Mouse (Mus musculus) myocyte (in vitro differentiated cells): ENCODE measurements around the gene Flot1. TPM values are rescaled to one million over a fixed set of nuclear protein-coding genes. Genes with fewer than 3 reads are reported as not detected.

Source experiments
- H3K27me3 ChIP-seq: one replicate; pipeline ENCODE4 v1.6.1; 2011; ENCODE audit not compliant: control insufficient read depth, insufficient read depth, insufficient read length
- H3K36me3 ChIP-seq: one replicate; pipeline ENCODE4 v1.6.1; 2011; ENCODE audit not compliant: control insufficient read depth, insufficient read depth
- H3K4me2 ChIP-seq: one replicate; pipeline ENCODE4 v1.6.1; 2011; ENCODE audit warnings: low read depth, control low read depth
- H3K4me3 ChIP-seq: one replicate; pipeline ENCODE4 v1.5.1; 2011; ENCODE audit warnings: mild to moderate bottlenecking, control low read depth, moderate library complexity
- H3K79me2 ChIP-seq: one replicate; pipeline ENCODE4 v1.6.1; 2011; ENCODE audit not compliant: control insufficient read depth, insufficient read depth
- H3ac ChIP-seq: one replicate; pipeline ENCODE4 v1.6.1; 2011; ENCODE audit not compliant: control insufficient read depth, insufficient read length
- CEBPB ChIP-seq: IDR thresholded peaks from 2 replicates; pipeline ENCODE4 v1.6.1; 2011; ENCODE audit warnings: mild to moderate bottlenecking, moderate library complexity; ENCODE audit not compliant: poor library complexity, insufficient read depth, severe bottlenecking
- E2F4 ChIP-seq: IDR thresholded peaks from one replicate; pipeline ENCODE4 v1.6.1; 2011; ENCODE audit warnings: mild to moderate bottlenecking, control low read depth, moderate library complexity; ENCODE audit not compliant: insufficient read depth
- MAX ChIP-seq: IDR thresholded peaks from one replicate; pipeline ENCODE4 v1.6.1; 2011; ENCODE audit warnings: low read depth, mild to moderate bottlenecking, control low read depth
- MYOD1 ChIP-seq, 3 experiments: IDR thresholded peaks; one replicate each; pipeline ENCODE4 v1.6.1; 2011; ENCODE audit warnings: control low read depth in 2 of 3, low read depth in 2 of 3, mild to moderate bottlenecking in 2 of 3, moderate library complexity in 1 of 3; ENCODE audit not compliant: insufficient read length in 2 of 3, control insufficient read depth in 1 of 3
- MYOG ChIP-seq, 3 experiments: IDR thresholded peaks; one replicate each; pipeline ENCODE4 v1.6.1; 2011; ENCODE audit warnings: control low read depth in 2 of 3, low read depth in 2 of 3, mild to moderate bottlenecking in 2 of 3; ENCODE audit not compliant: insufficient read length in 2 of 3, control insufficient read depth in 1 of 3, insufficient read depth in 1 of 3
- POLR2A ChIP-seq: IDR thresholded peaks from one replicate; pipeline ENCODE4 v1.6.1; 2011; ENCODE audit warnings: low read depth, mild to moderate bottlenecking, control low read depth, moderate library complexity; ENCODE audit not compliant: insufficient read length
- POLR2AphosphoS2 ChIP-seq: IDR thresholded peaks from one replicate; pipeline ENCODE4 v1.6.1; 2011; ENCODE audit warnings: low read depth, control low read depth; ENCODE audit not compliant: insufficient read length
- REST ChIP-seq: IDR thresholded peaks from one replicate; pipeline ENCODE4 v1.6.1; 2011; ENCODE audit warnings: mild to moderate bottlenecking, control low read depth, moderate library complexity; ENCODE audit not compliant: insufficient read depth, insufficient read length
- SRF ChIP-seq: IDR thresholded peaks from one replicate; pipeline ENCODE4 v1.6.1; 2011; ENCODE audit warnings: low read depth; ENCODE audit not compliant: control insufficient read depth, insufficient read length
- TCF12 ChIP-seq: IDR thresholded peaks from one replicate; pipeline ENCODE4 v1.6.1; 2011; ENCODE audit warnings: mild to moderate bottlenecking, control low read depth; ENCODE audit not compliant: poor library complexity, insufficient read depth, severe bottlenecking
- TCF3 ChIP-seq: IDR thresholded peaks from one replicate; pipeline ENCODE4 v1.6.1; 2011; ENCODE audit warnings: low read depth, control low read depth; ENCODE audit not compliant: insufficient read length
- USF1 ChIP-seq: IDR thresholded peaks from one replicate; pipeline ENCODE4 v1.6.1; 2011; ENCODE audit warnings: low read depth, mild to moderate bottlenecking, control low read depth, moderate library complexity
- polyA plus RNA-seq: library from polyadenylated mRNA; unstranded; fragments of >200 nt; fragmentation: generic; extraction: Trizol; gene quantifications from one replicate; pipeline ENCODE4 v1.2.1, GENCODE M21; 2012; ENCODE audit warnings: missing spikeins

Flot1 gene
- polyA plus RNA-seq, 1 experiment, result 107 TPM

DNA sequence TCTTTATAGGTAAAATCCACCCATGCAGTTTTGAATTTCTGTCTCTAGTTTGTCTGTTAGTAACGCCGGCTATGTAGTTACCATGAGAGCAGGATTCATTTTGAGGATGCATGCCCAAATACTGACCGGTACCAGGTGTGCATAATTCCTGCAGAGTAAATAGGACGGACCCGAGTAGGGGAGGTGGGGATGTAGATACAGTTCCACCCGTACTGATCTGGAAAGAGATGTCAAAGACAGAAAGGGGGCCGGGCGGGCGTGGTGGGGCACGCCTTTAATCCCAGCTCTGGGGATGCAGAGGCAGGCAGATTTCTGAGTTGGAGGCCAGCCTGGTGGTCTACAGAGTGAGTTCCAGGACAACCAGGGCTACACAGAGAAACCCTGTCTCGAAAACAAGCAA is 19.0 kb downstream of the Flot1 start:
- TF ChIP-seq SRF (no peak), TCF3 (no peak), MYOD1 (IDR thresholded peaks at IDR 0.05; ENCODE audit: control insufficient read depth in 1 of 3, insufficient read length in 2 of 3, low read depth in 2 of 3) (no peak), TCF12 (no peak), USF1 (no peak), REST (no peak), POLR2AphosphoS2 (no peak), MYOG (IDR thresholded peaks at IDR 0.05; ENCODE audit: control insufficient read depth in 1 of 3, insufficient read depth in 1 of 3, insufficient read length in 2 of 3, low read depth in 2 of 3) (no peak), MAX (no peak), E2F4 (no peak), CEBPB (no peak), POLR2A (no peak)
- Histone ChIP-seq H3K4me3 (peak overlapping the region; percentile 64), H3K4me2 (peak overlapping the region; percentile 86)

DNA sequence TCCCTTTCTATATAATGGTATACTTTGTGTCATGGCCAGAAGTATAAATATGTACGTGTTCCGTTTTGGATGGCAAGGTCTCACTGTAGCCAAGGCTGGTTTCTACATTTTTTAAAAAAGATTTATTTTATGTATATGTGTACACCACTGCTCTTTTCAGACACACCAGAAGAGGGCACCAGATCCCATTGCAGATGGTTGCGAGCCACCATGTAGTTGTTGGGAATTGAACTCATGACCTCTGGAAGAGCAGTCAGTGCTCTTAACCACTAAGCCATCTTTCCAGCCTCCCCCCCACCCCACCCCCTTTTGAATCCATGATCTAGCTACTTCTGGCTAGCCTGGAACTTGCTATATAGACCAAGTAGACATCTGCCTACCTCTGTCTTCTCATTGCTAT is 20.5 kb downstream of the Flot1 start:
- Histone ChIP-seq H3K36me3 (peaks cover 10% of the 10 kb centered on the region), H3K27me3 (no peaks in the 10 kb centered on the region), H3K4me2 (no peak overlapping the region), H3ac (no peak overlapping the region), H3K4me3 (no peak overlapping the region), H3K79me2 (peaks cover 18% of the 10 kb centered on the region)
- TF ChIP-seq MAX, result no peak
- TF ChIP-seq MYOD1 (IDR thresholded peaks at IDR 0.05; ENCODE audit: control insufficient read depth in 1 of 3, insufficient read length in 2 of 3, low read depth in 2 of 3), result no peak
- no peak for TF ChIP-seq REST
- no peak for TF ChIP-seq POLR2A
- no peak for TF ChIP-seq CEBPB
- no peak for TF ChIP-seq TCF3
- no peak for TF ChIP-seq SRF
- no peak for TF ChIP-seq E2F4
- no peak for TF ChIP-seq TCF12
- no peak for TF ChIP-seq MYOG (IDR thresholded peaks at IDR 0.05; ENCODE audit: control insufficient read depth in 1 of 3, insufficient read depth in 1 of 3, insufficient read length in 2 of 3, low read depth in 2 of 3)
- no peak for TF ChIP-seq USF1
- no peak for TF ChIP-seq POLR2AphosphoS2

More for the DNA sequence above, 19.0 kb downstream of the Flot1 start:
- peaks cover 28% of the 10 kb centered on the region for H3K79me2 ChIP-seq
- peaks cover 8% of the 10 kb centered on the region for H3K36me3 ChIP-seq
- H3ac ChIP-seq, result no peak overlapping the region
- no peaks in the 10 kb centered on the region for H3K27me3 ChIP-seq

DNA sequence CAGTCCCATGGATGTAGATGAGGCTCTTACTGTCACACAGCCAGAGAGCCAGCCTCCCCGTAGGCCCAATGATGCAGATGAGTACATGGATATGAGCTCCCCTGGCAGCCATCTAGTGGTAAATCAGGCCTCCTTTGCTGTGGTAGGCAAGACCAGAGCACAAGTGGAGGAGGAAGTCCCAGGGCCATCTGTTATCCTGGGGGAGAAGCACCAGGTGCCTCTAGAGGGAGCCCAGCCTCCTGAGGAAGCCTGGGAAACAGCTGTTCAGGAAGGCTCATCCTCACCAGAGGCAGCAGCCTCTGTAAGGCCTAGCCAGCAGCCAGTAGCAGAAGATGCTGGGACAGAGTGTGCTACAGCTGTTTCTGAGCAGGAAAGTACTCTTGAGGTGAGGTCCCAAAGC is 25.1 kb downstream of the Flot1 start:
- H3K4me2 ChIP-seq, result no peak overlapping the region
- no peaks in the 10 kb centered on the region for H3K27me3 ChIP-seq
- H3ac ChIP-seq, result no peak overlapping the region
- H3K36me3 ChIP-seq, result peaks cover 26% of the 10 kb centered on the region
- peaks cover 2% of the 10 kb centered on the region for H3K79me2 ChIP-seq
- no peak for TF ChIP-seq E2F4
- peak in 2 of 3 experiments; percentile 57 to 64 for TF ChIP-seq MYOD1 (IDR thresholded peaks at IDR 0.05; ENCODE audit: control insufficient read depth in 1 of 3, insufficient read length in 2 of 3, low read depth in 2 of 3)
- peak; percentile 48 to 69 (median 56) for TF ChIP-seq MYOG (IDR thresholded peaks at IDR 0.05; ENCODE audit: control insufficient read depth in 1 of 3, insufficient read depth in 1 of 3, insufficient read length in 2 of 3, low read depth in 2 of 3)
- H3K4me3 ChIP-seq, result no peak overlapping the region

DNA sequence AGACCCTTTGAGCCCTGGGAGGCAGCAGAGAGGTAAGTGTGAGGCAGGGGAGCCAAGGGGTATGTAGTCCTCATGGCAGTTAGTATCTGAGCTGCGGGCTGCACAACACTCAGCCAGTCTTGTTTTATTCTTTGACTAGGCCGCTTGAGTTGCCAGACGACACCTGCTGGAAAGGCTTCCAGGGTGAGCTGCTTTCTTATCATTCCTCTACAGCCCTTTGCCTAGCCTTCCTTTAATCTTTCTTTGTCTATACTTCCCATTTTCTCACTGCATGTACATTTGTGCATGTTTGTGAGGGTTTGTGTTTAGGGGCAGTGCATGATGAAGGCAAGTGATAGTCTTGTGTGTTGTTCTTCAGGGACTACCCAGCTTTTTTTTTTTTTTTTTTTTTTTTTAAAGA is 27.9 kb downstream of the Flot1 start:
- H3K4me3 ChIP-seq, result no peak overlapping the region
- H3K4me2 ChIP-seq, result no peak overlapping the region
- peaks cover 17% of the 10 kb centered on the region for H3K36me3 ChIP-seq
- H3K27me3 ChIP-seq, result no peaks in the 10 kb centered on the region
- no peaks in the 10 kb centered on the region for H3K79me2 ChIP-seq
- TF ChIP-seq TCF3, result no peak
- no peak for TF ChIP-seq POLR2AphosphoS2
- no peak for TF ChIP-seq CEBPB
- TF ChIP-seq MYOD1 (IDR thresholded peaks at IDR 0.05; ENCODE audit: control insufficient read depth in 1 of 3, insufficient read length in 2 of 3, low read depth in 2 of 3), result no peak
- no peak for TF ChIP-seq MYOG (IDR thresholded peaks at IDR 0.05; ENCODE audit: control insufficient read depth in 1 of 3, insufficient read depth in 1 of 3, insufficient read length in 2 of 3, low read depth in 2 of 3)
- no peak for TF ChIP-seq USF1
- no peak for TF ChIP-seq MAX
- no peak for TF ChIP-seq E2F4
- no peak for TF ChIP-seq SRF
- no peak for TF ChIP-seq POLR2A
- TF ChIP-seq REST, result no peak
- no peak for TF ChIP-seq TCF12
- H3ac ChIP-seq, result no peak overlapping the region

DNA sequence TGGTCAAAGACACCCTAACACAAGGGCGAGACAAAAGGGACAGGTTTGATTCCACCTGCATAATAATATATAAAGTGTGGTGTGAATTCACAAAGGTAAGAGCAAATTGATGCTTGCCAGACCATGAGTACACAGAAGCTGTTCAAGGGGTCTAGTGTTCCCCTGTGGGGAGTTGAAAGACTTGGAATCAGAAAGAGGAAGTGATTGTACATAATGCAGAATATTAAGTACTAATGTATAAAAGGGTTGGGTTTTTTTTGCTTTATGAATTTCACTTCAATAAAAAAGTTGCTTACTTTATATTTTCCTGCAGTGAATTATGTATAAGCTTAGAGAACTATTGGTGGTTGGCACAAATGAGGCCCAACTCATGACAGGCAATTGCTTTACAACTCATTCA is 36.3 kb downstream of the Flot1 start:
- Histone ChIP-seq H3K4me2 (no peak overlapping the region), H3K4me3 (no peak overlapping the region), H3ac (no peak overlapping the region), H3K36me3 (no peaks in the 10 kb centered on the region), H3K27me3 (no peaks in the 10 kb centered on the region), H3K79me2 (no peaks in the 10 kb centered on the region)
- no peak for TF ChIP-seq POLR2AphosphoS2
- TF ChIP-seq MYOG (IDR thresholded peaks at IDR 0.05; ENCODE audit: control insufficient read depth in 1 of 3, insufficient read depth in 1 of 3, insufficient read length in 2 of 3, low read depth in 2 of 3), result no peak
- no peak for TF ChIP-seq SRF
- TF ChIP-seq MYOD1 (IDR thresholded peaks at IDR 0.05; ENCODE audit: control insufficient read depth in 1 of 3, insufficient read length in 2 of 3, low read depth in 2 of 3), result no peak
- no peak for TF ChIP-seq TCF3
- no peak for TF ChIP-seq POLR2A
- no peak for TF ChIP-seq USF1
- no peak for TF ChIP-seq CEBPB
- TF ChIP-seq MAX, result no peak
- no peak for TF ChIP-seq TCF12
- TF ChIP-seq REST, result no peak
- no peak for TF ChIP-seq E2F4
